ENCODE assay signal across 15 mouse cellular contexts in the genomic region with DNA sequence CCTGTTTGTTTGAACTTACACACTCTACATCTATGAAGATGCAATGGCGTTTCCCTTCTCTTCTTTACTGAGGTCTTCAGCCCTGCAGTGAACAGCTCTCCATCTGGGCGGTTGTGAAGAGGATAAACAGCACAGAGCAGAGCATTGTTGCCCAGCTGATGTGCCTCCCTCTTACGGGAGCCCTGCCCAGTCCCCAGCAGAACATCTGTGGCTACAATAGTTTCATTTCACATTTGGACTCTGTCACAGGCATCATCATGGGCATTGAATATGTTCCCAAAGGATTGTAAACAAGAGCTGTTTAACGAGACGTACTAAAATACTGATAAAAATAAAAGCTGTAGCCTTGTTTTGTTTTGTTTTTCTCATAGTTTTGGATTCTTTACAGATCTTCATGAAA. TPM values are rescaled to one million over a fixed set of nuclear protein-coding genes. Genes with fewer than 3 reads are reported as not detected.
"Had no signal": no experiment of that assay in that cellular context is flagged by ENCODE, and none has a peak within 500 bp of the region (broad histone marks: within the 10 kb centered on the region; RNA-seq: fewer than 3 reads in every experiment).

No protein-coding gene starts in this region.

- H3K4me3 ChIP-seq: limb, embryonic 13.5 days; midbrain, embryonic 10.5 days; neural tube, embryonic 13.5 days had no signal

- H3K36me3 ChIP-seq: limb, embryonic 13.5 days; midbrain, embryonic 10.5 days; neural tube, embryonic 13.5 days had no signal

- ATAC-seq: midbrain, embryonic 16.5 days had no signal

- H3K4me2 ChIP-seq: limb, embryonic 13.5 days; neural tube, embryonic 13.5 days had no signal

- DNase-seq: kidney, adult 18-20 months; kidney, postnatal 10 days; kidney, postnatal 4 days; left cerebral cortex, postnatal 4 days; lung, adult 18-20 months; retina, postnatal 1 day; right cerebral cortex, postnatal 25 days; thymus, adult 2 months; thymus, postnatal 25 days had no signal

- H3K27me3 ChIP-seq: limb, embryonic 13.5 days; neural tube, embryonic 13.5 days had no signal

- H3K27ac ChIP-seq: limb, embryonic 13.5 days; liver, embryonic 14.5 days; midbrain, embryonic 10.5 days; neural tube, embryonic 13.5 days had no signal

- H3K9me3 ChIP-seq: limb, embryonic 13.5 days; midbrain, embryonic 10.5 days; neural tube, embryonic 13.5 days had no signal

- H3K9ac ChIP-seq: limb, embryonic 13.5 days; liver, embryonic 14.5 days; neural tube, embryonic 13.5 days had no signal

RNA-seq across cellular contexts. Expression of gene Amer2, which starts 14.7 kb away (rescaled TPM):
- polyA plus RNA-seq: small intestine, adult 2 months had no signal
